ENCODE assay signal across 8 mouse cellular contexts in the genomic region with DNA sequence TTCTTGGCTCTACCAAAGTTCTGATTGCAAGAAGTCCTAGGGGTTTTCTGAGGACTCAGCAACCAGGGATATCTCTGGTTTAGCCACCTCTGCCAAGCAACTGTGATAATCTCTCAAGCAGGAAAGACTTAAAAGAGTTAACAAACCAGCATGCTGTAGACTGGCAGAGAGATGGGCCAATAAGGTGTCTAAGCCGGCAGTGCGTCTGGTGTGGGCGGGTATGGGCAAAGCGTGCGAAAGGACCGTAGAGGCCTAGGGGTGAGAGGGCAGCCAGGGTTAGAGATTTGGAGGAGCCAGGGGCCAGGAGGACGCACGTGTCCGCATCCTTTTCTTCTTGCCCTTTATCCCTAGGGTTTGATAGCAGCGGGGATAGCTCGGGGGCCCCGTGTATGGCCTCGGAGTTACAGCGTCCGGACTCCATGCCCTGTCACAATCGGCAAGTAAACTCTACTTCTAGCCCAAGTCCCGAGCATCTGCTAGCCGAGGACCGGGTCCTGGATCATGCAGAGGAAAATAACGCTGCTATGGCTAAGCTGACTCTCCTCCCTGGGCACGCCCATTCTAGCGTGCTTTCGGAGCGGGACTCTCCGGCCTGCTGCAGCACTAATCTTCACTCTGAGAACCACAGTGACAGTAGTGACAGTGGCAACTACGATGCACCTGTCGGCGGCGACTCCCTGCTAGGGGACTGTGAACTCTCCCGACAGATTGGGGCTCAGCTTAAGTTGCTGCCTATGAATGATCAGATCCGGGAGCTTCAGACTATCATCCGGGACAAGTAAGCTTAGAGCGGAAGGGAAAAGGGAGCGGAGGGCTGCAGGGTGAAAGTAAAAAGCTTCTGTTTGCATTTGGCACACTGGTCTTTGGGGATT. TPM values are rescaled to one million over a fixed set of nuclear protein-coding genes. Genes with fewer than 3 reads are reported as not detected.
A peak's percentile ranks its signal among the peaks of the same experiment; 100 is the strongest.
DNase-seq lines count a peak whose midpoint lies in the region; ATAC-seq lines count a peak whose summit lies in the region.

A gene (plus strand): TSS at position 247 of the 872 bp plus-strand sequence.

- H3K9ac ChIP-seq in intestine, embryonic 14.5 days (ENCODE audit: low read length), result peak within 1 kb of the TSS; percentile 53

- H3K4me2 ChIP-seq in intestine, embryonic 14.5 days (ENCODE audit: low read length), result peak within 1 kb of the TSS; percentile 53

- no peaks in the 10 kb centered on the region for H3K4me1 ChIP-seq in intestine, embryonic 14.5 days (replicated peaks; ENCODE audit: control insufficient read depth, insufficient read depth, low read length)

- DNase-seq in adrenal gland, adult 18-20 months (ENCODE audit: low spot score in 2 of 2), result peak; percentile 56 to 57
- peak; percentile 78 for DNase-seq in embryo, embryonic 10.5 days (ENCODE audit: low spot score)
- peak; percentile 80 for DNase-seq in gastrocnemius, postnatal 14 days
- peak; percentile 74 for DNase-seq in intestine, embryonic 14.5 days (ENCODE audit: low spot score)
- peak; percentile 76 to 80 for DNase-seq in left cerebral cortex, postnatal 14 days (ENCODE audit: low spot score in 2 of 2)
- peak; percentile 75 for DNase-seq in right cerebral cortex, postnatal 25 days
- peak; percentile 64 to 78 for DNase-seq in urinary bladder, postnatal 36 days (ENCODE audit: low spot score in 2 of 2)

- intact Hi-C loops in gastrocnemius, postnatal 14 days (cut with DNase I; ENCODE audit: low total_unique reads), result no loop called here
- intact Hi-C loops in left cerebral cortex, postnatal 14 days (cut with DNase I), result loop anchor here (10.0 kb wide), 2 partner anchors 192 to 278 kb away; a partner anchor contains a TSS

- no peaks in the 10 kb centered on the region for H3K36me3 ChIP-seq in intestine, embryonic 14.5 days (ENCODE audit: control insufficient read depth, insufficient read depth, low read length)

- H3K27ac ChIP-seq in intestine, embryonic 14.5 days (ENCODE audit: low read depth), result peak within 1 kb of the TSS; percentile 27

- peak; percentile 88 for ATAC-seq in intestine, embryonic 14.5 days (replicated peaks; ENCODE audit: low FRiP score, low TSS enrichment, low read depth)
- ATAC-seq in megakaryocyte-erythroid progenitor cell, adult 5-6 weeks (replicated peaks; ENCODE audit: low FRiP score, low TSS enrichment, poor library complexity, severe bottlenecking), result peak; percentile 98

- no peaks in the 10 kb centered on the region for H3K9me3 ChIP-seq in intestine, embryonic 14.5 days (ENCODE audit: control insufficient read depth, low read length)

- peak within 1 kb of the TSS; percentile 62 for H3K4me3 ChIP-seq in intestine, embryonic 14.5 days (ENCODE audit: low read depth, low read length)

- H3K27me3 ChIP-seq in intestine, embryonic 14.5 days (replicated peaks; ENCODE audit: control insufficient read depth, insufficient read depth, low read length), result 0 out of 2 replicates have a peak, but pooled peaks cover 3% of the 10 kb centered on the region

- WGBS in intestine, embryonic 14.5 days, result 15% methylated on average over 33 of the region's 34 CpGs

RNA-seq across cellular contexts. Expression of the gene that starts here (rescaled TPM):
- 10 to 100 TPM; 10.4 to 15.5 TPM for total RNA-seq in adrenal gland, adult 18-20 months (2021)
- 10 to 100 TPM; 11.4 to 12.4 TPM for total RNA-seq in gastrocnemius, postnatal 14 days (2021)
- 1.5 and 2.1 TPM in 2 replicates for polyA plus RNA-seq in intestine, embryonic 14.5 days (2014; fragmentation: Nextera tagmentation; extraction: Ambion mirVana)
- total RNA-seq in left cerebral cortex, postnatal 14 days (2021), result 10 to 100 TPM; 12.8 to 14.2 TPM
- total RNA-seq in megakaryocyte-erythroid progenitor cell, adult 5-6 weeks (2014; fragmentation: Nextera tagmentation), result 12.8 and 16.6 TPM in 2 replicates
- 3.9 and 12.6 TPM in 2 replicates for total RNA-seq in megakaryocyte-erythroid progenitor cell, adult 5-6 weeks (2017)

Comparison
In these comparisons a context has a peak if more than half of its experiments do, and no peak if none do; other contexts are left out.
1. Peak in every context shown above with its lines: DNase-seq, ATAC-seq, H3K4me3 ChIP-seq and H3K27ac ChIP-seq.